Mouse (Mus musculus): ENCODE measurements around the gene Pabpn1l. TPM values are rescaled to one million over a fixed set of nuclear protein-coding genes. Genes with fewer than 3 reads are reported as not detected.
A peak's percentile ranks its signal among the peaks of the same experiment; 100 is the strongest.
"Not testable (repeated sequence)": the region's sequence is repeated elsewhere in the genome, so short reads cannot be mapped to it uniquely, and the experiment has no call there.

Gene Pabpn1l
- polyA plus RNA-seq, 1 experiment from 2014 or later, result 1.2 TPM

DNA sequence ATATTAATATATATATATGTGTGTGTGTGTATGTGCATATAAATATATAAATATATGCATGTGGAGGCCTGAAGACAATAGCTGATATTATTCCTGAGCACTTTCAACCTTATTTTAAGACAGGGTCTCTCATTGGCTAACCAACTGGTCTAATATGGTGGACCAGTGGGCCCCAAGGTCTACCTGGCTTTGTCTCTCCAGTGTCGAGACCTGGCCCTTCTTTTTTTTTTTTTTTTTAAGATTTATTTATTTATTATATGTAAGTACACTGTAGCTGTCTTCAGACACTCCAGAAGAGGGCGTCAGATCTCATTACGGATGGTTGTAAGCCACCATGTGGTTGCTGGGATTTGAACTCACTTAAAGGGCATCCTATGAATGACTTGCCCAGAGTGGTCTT, 9.6 kb upstream of the Pabpn1l start:
- H3K4me2 ChIP-seq (replicated peaks); H3K9ac ChIP-seq; H3K36me3 ChIP-seq; H3K4me3 ChIP-seq (replicated peaks); H3K4me1 ChIP-seq; H3K27me3 ChIP-seq; H3K27ac ChIP-seq (replicated peaks); ATAC-seq (ENCODE audit: insufficient number of reproducible peaks, low FRiP score, low TSS enrichment, low read depth); H3K9me3 ChIP-seq (replicated peaks): not testable (repeated sequence)
- WGBS, result 78% methylated on average over 3 of the region's 3 CpGs

- H3K4me1 ChIP-seq, result no peaks in the 10 kb centered on the region
- H3K9ac ChIP-seq, result no peak overlapping the region
- H3K9me3 ChIP-seq (replicated peaks), result no peaks in the 10 kb centered on the region
- H3K27me3 ChIP-seq, result 0 out of 2 replicates have a peak, but pooled peaks cover 3% of the 10 kb centered on the region
- peaks cover 8% of the 10 kb centered on the region; the same call in 1 of the 2 replicates for H3K36me3 ChIP-seq
- 52% methylated on average over 22 of the region's 22 CpGs for WGBS
- no peak overlapping the region for H3K27ac ChIP-seq (replicated peaks)
- H3K4me2 ChIP-seq (replicated peaks), result peak overlapping the region; percentile 19; the same call in 1 of the 2 replicates
- no peak for ATAC-seq (ENCODE audit: insufficient number of reproducible peaks, low FRiP score, low TSS enrichment, low read depth)
- H3K4me3 ChIP-seq (replicated peaks), result 0 out of 2 replicates have a peak overlapping the region, but pooled peaks have one; percentile 8
These were observed 8.2 kb upstream of the Pabpn1l start for GRCm38 (mm10) chr8:122630696-122631095.

DNA sequence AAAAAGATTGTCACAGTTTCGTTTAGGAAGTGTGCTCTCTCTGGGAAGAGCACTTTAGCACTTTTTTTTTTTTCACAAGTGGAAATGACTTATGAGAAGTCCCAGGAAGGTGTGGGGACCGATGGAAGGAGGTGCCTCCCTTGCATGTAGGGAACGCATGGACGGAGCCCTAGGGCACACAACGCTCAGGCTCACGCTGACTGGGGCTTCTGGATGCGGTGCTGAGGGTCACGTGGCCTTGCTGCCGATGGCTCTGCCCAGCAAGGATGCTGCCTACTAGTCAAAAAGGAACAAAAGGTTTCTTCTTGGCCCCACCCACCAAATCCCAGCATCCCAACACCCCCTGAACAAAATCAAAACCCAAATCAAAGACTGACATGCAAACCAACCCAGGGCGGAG, 6.8 kb upstream of the Pabpn1l start:
- no peak for ATAC-seq (ENCODE audit: insufficient number of reproducible peaks, low FRiP score, low TSS enrichment, low read depth)
- H3K4me3 ChIP-seq (replicated peaks), result no peak overlapping the region
- H3K9me3 ChIP-seq (replicated peaks), result no peaks in the 10 kb centered on the region
- no peaks in the 10 kb centered on the region for H3K4me1 ChIP-seq
- no peak overlapping the region for H3K27ac ChIP-seq (replicated peaks)
- WGBS, result 34% methylated on average over 10 of the region's 10 CpGs
- no peak overlapping the region for H3K9ac ChIP-seq
- H3K4me2 ChIP-seq (replicated peaks), result no peak overlapping the region
- peaks cover 8% of the 10 kb centered on the region; the same call in 1 of the 2 replicates for H3K36me3 ChIP-seq
- 0 out of 2 replicates have a peak, but pooled peaks cover 3% of the 10 kb centered on the region for H3K27me3 ChIP-seq

DNA sequence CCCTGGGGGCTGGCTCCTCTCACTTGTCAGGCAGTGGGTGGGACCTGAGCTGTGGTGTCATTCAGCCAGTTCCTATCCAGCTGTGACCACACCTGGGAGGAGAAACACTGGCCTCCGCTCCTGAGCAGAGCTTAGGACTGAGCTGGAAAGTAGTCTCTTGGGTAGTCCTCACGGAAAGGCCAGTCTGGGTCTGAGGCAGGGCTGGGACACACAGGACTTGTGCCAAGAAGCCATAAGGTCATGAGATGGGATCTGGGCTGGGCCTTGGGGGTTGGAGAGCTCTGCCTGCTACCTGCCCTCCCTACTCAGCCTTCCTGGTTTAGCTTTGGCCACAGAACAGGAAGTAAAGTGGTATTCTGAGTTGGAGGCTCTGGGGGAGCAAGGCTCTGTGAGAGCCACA, 4.4 kb upstream of the Pabpn1l start:
- H3K4me2 ChIP-seq (replicated peaks), result no peak overlapping the region
- H3K27me3 ChIP-seq, result 0 out of 2 replicates have a peak, but pooled peaks cover 3% of the 10 kb centered on the region
- H3K36me3 ChIP-seq, result no peaks in the 10 kb centered on the region
- no peak overlapping the region for H3K27ac ChIP-seq (replicated peaks)
- H3K9me3 ChIP-seq (replicated peaks), result no peaks in the 10 kb centered on the region
- 0 out of 2 replicates have a peak, but pooled peaks have one; percentile 21 for ATAC-seq (ENCODE audit: insufficient number of reproducible peaks, low FRiP score, low TSS enrichment, low read depth)
- WGBS, result 79% methylated on average over 2 of the region's 2 CpGs
- no peak overlapping the region for H3K9ac ChIP-seq
- H3K4me1 ChIP-seq, result no peaks in the 10 kb centered on the region
- no peak overlapping the region for H3K4me3 ChIP-seq (replicated peaks)

GRCm38 (mm10) chr8:122625811-122626210, 3.3 kb upstream of the Pabpn1l start:
- no peaks in the 10 kb centered on the region for H3K9me3 ChIP-seq (replicated peaks)
- H3K36me3 ChIP-seq, result no peaks in the 10 kb centered on the region
- H3K9ac ChIP-seq, result no peak overlapping the region
- 52% methylated on average over 9 of the region's 9 CpGs for WGBS
- no peak overlapping the region for H3K4me3 ChIP-seq (replicated peaks)
- no peak overlapping the region for H3K4me2 ChIP-seq (replicated peaks)
- no peaks in the 10 kb centered on the region for H3K4me1 ChIP-seq
- no peak for ATAC-seq (ENCODE audit: insufficient number of reproducible peaks, low FRiP score, low TSS enrichment, low read depth)
- no peak overlapping the region for H3K27ac ChIP-seq (replicated peaks)
- 0 out of 2 replicates have a peak, but pooled peaks cover 2% of the 10 kb centered on the region for H3K27me3 ChIP-seq

GRCm38 (mm10) chr8:122624653-122625052, 2.1 kb upstream of the Pabpn1l start:
- no peak overlapping the region for H3K4me3 ChIP-seq (replicated peaks)
- no peak overlapping the region for H3K27ac ChIP-seq (replicated peaks)
- H3K4me1 ChIP-seq, result peaks cover 3% of the 10 kb centered on the region; the same call in 1 of the 2 replicates
- H3K9ac ChIP-seq, result no peak overlapping the region
- H3K9me3 ChIP-seq (replicated peaks), result no peaks in the 10 kb centered on the region
- H3K27me3 ChIP-seq, result no peaks in the 10 kb centered on the region
- no peak overlapping the region for H3K4me2 ChIP-seq (replicated peaks)
- 75% methylated on average over 5 of the region's 5 CpGs for WGBS
- no peak for ATAC-seq (ENCODE audit: insufficient number of reproducible peaks, low FRiP score, low TSS enrichment, low read depth)
- no peaks in the 10 kb centered on the region for H3K36me3 ChIP-seq

DNA sequence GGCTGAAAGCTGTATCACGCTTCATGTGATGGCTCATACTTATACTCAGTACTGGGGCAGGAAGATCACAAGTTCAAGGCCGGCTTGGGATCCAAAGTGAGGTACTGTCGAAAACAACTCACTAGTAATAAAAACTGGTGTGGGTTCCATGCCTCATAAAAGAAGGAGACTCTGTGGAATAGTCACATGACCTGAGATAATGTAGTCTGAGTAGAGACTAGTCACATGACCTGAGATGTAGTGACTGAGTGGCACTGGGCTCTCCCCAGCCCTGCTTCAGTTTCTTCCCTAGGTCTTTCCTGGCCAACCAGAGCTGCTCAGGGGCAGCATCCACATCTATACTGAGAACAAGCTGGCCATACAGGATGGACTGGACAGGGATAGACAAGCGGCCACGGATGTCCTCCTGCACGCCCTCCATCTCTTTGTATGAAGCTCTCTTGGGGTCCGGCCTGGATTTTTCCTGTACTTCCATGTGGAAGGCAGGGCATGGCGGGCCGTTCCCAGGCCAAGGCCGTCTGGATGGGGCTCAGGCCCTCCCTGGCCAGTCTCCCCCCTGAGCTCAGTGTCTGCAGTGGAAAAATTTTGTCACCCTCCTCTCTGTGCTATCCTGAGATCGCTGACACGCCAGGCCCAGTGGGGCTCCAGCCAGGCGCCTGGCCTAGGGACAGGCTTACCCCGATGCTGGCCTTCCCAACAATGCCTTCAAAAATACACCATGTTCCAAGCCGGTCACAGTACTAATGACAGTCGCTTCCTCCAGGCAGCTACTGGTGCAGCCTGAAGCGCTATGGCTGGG, 1.5 kb upstream of the Pabpn1l start:
- Histone ChIP-seq H3K36me3 (no peaks in the 10 kb centered on the region), H3K9ac (no peak overlapping the region), H3K4me1 (peaks cover 6% of the 10 kb centered on the region; the same call in 1 of the 2 replicates), H3K27ac (replicated peaks) (no peak overlapping the region), H3K4me3 (replicated peaks) (no peak overlapping the region), H3K4me2 (replicated peaks) (no peak overlapping the region), H3K9me3 (replicated peaks) (no peaks in the 10 kb centered on the region), H3K27me3 (no peaks in the 10 kb centered on the region)
- 90% methylated on average over 17 of the region's 17 CpGs for WGBS
- ATAC-seq (ENCODE audit: insufficient number of reproducible peaks, low FRiP score, low TSS enrichment, low read depth), result no peak

GRCm38 (mm10) chr8:122620446-122620845, 2.1 kb downstream of the Pabpn1l start:
- H3K36me3 ChIP-seq, result no peaks in the 10 kb centered on the region
- H3K4me2 ChIP-seq (replicated peaks), result no peak overlapping the region
- H3K9me3 ChIP-seq (replicated peaks), result no peaks in the 10 kb centered on the region
- no peak for ATAC-seq (ENCODE audit: insufficient number of reproducible peaks, low FRiP score, low TSS enrichment, low read depth)
- WGBS, result 28% methylated on average over 5 of the region's 5 CpGs
- H3K4me1 ChIP-seq, result peaks cover 21% of the 10 kb centered on the region
- no peak overlapping the region for H3K4me3 ChIP-seq (replicated peaks)
- no peaks in the 10 kb centered on the region for H3K27me3 ChIP-seq
- no peak overlapping the region for H3K27ac ChIP-seq (replicated peaks)
- no peak overlapping the region for H3K9ac ChIP-seq

DNA sequence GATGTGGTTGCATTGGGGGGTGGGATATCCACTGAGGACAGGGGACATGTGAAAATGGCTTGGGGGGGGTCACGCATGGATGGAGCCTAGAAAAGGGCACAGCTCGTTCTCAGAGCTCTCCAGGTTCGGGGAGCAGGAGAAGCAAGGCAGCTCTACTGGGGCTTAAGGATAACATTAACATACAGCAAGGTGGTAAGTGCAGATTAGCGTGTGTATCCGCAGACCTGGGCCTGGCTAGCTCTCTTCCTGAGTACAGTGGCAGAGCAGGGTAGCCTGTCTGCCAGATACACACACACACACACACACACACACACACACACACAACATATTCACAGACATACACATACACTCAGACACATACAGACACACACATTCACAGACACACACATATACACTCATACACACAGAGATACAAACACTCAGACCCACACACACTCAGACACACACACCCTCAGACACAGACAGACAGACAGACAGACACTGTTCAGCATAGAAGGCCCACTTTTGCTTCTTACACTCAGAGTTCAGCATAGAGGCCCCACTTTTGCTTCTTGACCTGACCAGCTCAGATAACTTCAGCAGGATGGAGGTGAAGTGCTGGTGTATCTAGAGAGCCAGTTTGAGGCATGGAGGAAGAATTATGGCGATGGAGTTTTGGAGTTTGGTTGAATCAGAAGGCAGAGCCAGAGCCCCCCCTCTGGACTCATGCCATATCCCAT, 3.7 kb downstream of the Pabpn1l start:
- no peaks in the 10 kb centered on the region for H3K27me3 ChIP-seq
- WGBS, result 76% methylated on average over 6 of the region's 6 CpGs

DNA sequence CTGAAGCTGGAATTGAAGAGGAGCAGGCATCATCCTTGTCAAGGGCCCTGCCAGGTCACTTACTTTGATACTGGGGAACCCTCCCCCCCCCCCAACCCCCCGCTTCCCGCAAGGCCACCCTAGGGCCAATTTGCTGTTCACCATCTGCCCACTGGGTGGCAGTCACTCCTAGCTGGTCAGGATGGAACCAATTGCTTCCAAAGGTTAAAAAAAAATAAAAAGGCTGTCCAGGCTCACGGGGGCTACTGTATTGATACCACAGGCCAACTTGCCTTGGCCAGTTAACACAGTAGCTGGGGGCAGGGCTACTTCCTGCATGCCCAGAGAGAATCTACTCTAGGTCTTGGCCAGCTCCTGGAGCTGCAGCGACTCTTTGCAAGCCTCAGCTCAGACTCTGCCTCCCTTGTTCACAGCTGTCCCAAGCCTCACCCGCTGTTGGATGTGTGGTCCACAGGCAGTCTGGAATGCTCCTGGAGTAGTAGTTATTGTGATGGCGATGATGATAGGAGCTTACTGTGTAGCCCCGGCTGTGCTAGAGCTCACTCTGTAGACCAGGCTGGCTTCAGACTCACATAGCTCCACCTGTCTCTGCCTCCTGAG, 4.5 kb downstream of the Pabpn1l start:
- no peak overlapping the region for H3K4me3 ChIP-seq (replicated peaks)
- peaks cover 21% of the 10 kb centered on the region for H3K4me1 ChIP-seq
- 22% methylated on average over 5 of the region's 7 CpGs for WGBS
- no peak overlapping the region for H3K9ac ChIP-seq
- no peak overlapping the region for H3K27ac ChIP-seq (replicated peaks)
- H3K9me3 ChIP-seq (replicated peaks), result no peaks in the 10 kb centered on the region
- no peak for ATAC-seq (ENCODE audit: insufficient number of reproducible peaks, low FRiP score, low TSS enrichment, low read depth)
- no peaks in the 10 kb centered on the region for H3K27me3 ChIP-seq
- H3K4me2 ChIP-seq (replicated peaks), result no peak overlapping the region
- H3K36me3 ChIP-seq, result 0 out of 2 replicates have a peak, but pooled peaks cover 9% of the 10 kb centered on the region

More for the DNA sequence above, 3.7 kb downstream of the Pabpn1l start:
- ATAC-seq (ENCODE audit: insufficient number of reproducible peaks, low FRiP score, low TSS enrichment, low read depth), result no peak
- Histone ChIP-seq H3K9me3 (replicated peaks) (no peaks in the 10 kb centered on the region), H3K9ac (no peak overlapping the region), H3K36me3 (0 out of 2 replicates have a peak, but pooled peaks cover 6% of the 10 kb centered on the region), H3K4me1 (peaks cover 21% of the 10 kb centered on the region), H3K4me2 (replicated peaks) (no peak overlapping the region), H3K4me3 (replicated peaks) (no peak overlapping the region), H3K27ac (replicated peaks) (no peak overlapping the region)
